Mouse (Mus musculus) A20 (cell line): Measurements from ENCODE around the gene 4933400A11Rik.
A peak's percentile ranks its signal among the peaks of the same experiment; 100 is the strongest.

ENCODE experiments used
- DNase-seq: peaks from one replicate; pipeline ENCODE4 v3.0.0-alpha.2; 2011; ENCODE audit warnings: low read depth, low spot score

4933400A11Rik gene

DNA sequence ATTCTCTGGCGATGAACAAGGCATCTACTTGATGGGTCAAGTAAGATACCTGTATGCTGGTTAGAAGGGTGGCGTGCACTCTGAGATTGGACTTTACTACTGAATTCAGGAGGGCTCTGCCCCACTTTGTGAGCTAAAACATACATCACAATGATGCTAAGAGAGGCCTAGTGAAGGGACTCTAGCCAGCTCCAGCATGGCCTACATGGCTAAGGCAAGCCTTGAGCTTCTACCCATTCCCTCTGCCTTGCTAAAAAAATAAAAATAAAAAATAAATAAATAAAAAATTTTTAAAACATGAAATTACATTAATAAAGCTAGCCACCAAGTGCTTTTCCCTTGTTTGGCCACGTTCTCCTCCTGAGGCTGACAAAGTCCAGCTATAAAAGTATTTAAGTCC lies at the start of gene 4933400A11Rik:
Gene 4933400A11Rik, minus strand, starts transcription at position 101 of the 400 bp plus-strand sequence.
- no peak for DNase-seq

DNA sequence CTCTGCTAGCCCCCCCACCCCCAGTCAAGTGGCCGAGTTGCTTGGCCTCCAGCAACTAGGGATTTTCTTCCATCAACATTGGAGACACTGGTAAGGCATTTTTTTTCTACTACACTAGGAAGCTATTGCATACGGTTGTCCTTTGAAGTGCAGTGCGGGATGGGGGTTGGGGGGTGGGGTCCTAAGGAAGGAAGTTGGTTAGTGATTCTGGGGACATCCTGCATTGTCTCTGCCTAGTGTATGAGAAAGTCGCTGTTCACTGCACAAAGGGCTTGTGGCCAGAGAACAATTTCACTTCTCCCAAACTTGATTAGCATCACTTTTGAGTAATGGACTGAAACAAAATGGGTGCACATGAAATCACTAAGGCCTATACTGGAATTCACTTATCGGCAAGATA lies 48.7 kb upstream of the 4933400A11Rik start:
- no peak for DNase-seq

GRCm38 (mm10) chrX:169827720-169828119 lies 48.3 kb upstream of the 4933400A11Rik start:
- no peak for DNase-seq

GRCm38 (mm10) chrX:169826947-169827346 lies 47.5 kb upstream of the 4933400A11Rik start:
- DNase-seq = no peak

DNA sequence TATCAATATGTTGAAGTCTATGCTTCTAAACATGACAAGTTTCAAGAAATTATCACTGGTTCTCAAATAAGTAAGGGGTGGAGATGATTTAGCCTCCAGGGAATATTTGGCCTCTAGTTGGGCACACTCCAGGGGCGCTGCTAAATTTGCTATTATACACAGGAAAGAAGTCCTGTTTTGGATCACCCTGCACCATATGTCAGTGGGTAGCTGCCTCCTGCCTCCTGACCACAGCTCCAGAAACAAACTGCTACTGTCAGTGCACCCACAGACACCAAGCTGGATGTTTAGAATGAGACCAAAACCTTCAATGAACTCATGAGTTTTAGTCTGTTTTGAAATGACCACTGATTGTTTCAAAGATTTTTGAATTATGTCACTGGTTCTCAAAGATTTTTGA lies 34.2 kb upstream of the 4933400A11Rik start:
- DNase-seq = no peak

DNA sequence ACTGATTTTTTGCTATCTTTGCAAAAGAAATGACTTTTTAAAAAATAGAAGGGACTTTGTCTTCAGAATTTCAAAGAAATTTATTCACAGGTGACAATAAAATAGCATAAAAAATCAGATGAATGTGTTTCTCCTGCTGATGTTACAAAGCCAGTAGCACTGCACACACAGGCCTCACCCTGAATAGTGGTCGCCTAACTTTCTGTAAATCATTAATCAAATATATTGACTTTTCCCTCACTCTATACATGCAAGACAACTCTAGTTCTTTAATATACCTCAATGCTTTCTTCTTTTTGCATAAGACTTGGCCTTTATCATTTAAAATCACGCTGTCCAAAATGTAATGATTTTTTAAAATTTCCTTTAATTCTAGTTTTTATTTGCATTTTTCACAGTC lies 32.3 kb upstream of the 4933400A11Rik start:
- DNase-seq = no peak

- DNase-seq = no peak
These were observed 31.9 kb upstream of the 4933400A11Rik start for GRCm38 (mm10) chrX:169811318-169811717.

DNA sequence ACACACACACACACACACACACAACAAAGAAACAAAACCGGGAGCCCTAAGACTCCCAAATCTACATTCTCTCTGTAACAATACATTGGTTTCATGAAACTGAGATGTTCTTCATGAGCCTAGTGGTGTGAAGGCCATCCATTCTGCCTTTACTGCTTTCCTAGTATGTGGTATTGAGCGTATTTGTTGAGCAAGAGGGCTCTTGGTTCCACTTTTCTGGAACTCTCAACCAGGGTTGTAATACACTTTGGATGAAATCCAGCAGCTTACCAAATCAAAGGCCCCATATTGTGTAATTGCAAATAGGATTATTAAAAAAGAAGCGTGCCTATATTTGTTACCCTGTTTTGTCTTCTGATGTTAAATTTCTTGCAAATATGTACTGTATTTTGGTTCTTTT lies 28.3 kb upstream of the 4933400A11Rik start:
- no peak for DNase-seq

DNA sequence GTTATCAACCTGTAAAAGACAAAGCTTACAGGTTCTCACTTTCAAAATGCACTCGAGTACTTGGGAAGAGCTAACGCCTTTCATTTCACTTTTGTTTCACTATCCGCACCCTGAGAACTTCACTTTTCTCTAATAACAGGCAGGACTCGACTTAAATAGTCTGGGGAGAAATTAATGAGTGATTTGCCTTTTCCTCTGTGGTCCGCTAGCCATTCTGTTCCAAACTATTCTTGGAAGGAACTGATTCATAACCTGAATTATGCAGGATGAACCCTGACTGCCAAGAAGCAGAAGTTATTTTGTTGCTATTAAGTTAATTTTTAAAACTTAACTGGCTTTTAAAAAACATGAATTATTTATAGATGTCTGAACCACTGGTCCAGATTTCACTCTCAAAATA lies 26.4 kb upstream of the 4933400A11Rik start:
- DNase-seq = peak; percentile 10

GRCm38 (mm10) chrX:169800238-169800637 lies 20.8 kb upstream of the 4933400A11Rik start:
- DNase-seq = no peak

- peak; percentile 33 for DNase-seq
These were observed 19.7 kb upstream of the 4933400A11Rik start for GRCm38 (mm10) chrX:169798987-169799680.

DNA sequence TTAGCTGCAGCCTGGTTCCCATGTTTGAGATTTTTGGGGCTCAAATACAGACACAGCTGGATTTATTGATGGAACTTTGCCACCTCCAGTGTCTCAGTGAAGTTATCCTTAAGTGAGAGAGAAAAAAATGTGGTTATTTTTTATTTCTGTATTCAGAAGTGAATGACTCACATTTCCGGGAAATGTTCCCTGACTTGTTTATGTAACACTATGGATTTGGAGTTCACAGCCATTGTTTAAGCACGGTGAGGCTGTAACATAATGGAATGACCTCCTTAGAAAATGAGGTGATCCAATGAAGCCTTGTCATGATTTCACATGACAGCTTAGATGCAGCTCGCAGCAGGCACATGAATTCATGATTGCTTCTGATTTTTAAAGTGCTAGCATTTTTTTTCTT lies 17.7 kb upstream of the 4933400A11Rik start:
- DNase-seq = no peak

DNA sequence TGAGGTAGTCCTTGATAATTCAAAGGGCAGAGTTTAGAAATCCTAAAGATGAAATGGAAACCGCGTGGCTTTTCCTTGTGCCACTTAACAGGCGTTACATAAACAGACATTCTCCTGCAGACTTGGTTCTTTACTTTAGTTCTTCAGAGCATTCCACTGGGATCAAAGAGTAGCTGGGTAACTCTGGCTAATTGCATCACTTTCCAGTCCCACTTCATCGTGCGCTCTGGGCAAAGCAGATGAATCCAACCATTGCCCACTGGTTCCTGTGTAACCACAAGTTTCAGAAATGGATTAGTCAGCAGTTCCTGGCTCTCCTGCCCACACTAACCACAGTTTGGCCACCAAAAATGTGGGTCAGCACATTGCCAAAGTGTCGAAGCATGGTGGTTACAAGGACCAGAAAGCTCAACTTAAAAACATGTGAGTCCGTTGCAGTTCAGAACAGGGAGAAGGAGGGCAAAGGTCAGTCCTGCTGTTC lies 15.4 kb upstream of the 4933400A11Rik start:
- no peak for DNase-seq

GRCm38 (mm10) chrX:169794421-169794820 lies 15.0 kb upstream of the 4933400A11Rik start:
- DNase-seq = no peak

DNA sequence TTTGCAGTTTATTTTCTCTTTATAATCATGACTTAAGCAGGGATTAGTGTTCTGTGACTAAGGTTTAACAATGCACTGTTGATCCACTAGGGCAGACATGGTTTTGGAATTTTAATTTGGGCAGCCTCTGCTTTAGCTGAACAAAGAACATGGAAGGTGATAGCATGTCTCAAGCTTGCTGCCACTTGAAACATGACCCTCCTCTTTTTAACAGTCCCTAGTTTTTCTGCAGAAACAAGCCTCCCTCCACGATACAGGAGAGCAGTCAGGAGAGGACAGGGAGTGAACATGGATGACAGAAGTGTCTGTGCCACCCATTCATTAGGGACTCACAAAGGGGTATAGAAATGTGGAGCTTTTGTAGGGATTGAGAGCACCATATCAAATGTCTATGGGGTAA lies 13.4 kb upstream of the 4933400A11Rik start:
- no peak for DNase-seq

DNA sequence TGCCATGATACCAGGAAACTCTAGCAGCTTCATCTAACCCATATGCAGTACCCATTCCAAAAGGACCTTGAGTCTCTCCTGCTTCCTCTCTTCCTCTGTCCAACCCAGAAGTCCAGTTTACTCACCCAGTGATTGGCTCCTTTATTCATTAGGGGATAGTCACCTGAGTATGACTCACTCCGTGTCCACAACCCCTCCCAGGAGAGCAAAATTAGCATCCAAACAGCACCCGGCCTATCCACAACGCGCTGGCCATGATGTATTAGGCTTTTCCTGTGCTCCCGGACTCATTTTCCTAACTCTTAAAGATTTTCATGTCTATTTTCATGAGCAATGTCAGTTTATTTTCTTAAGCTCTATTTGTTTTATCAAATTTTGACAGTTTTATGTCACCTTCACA lies 10.3 kb upstream of the 4933400A11Rik start:
- no peak for DNase-seq

DNA sequence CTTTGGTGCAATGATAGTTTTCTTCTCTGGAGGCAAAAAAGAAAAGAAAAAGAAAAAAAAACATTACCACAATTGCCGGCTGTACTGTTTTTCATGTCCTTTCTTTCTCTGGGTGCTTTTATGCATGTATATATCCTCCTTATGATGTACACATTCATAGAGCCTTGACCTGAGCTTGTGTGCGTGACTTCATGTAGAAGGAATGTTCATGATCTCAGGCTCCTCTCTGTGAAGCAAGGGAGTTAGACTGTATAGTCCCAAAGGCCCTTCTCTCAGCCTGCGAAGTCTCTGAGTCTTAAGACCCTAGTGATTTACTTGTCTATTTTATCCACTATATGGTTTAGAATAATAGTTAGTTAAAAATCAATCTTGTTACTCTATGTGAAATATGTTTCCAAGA lies 21.4 kb downstream of the 4933400A11Rik start:
- no peak for DNase-seq

GRCm38 (mm10) chrX:169735387-169735969 lies 44.0 kb downstream of the 4933400A11Rik start:
- no peak for DNase-seq
